Mouse (Mus musculus): ENCODE data around the gene Hist2h2ab.
A peak's percentile ranks its signal among the peaks of the same experiment; 100 is the strongest.

GRCm38 (mm10) chr3:96209242-96209641 lies 10.4 kb upstream of the Hist2h2ab start:
- TF ChIP-seq POLR2A (IDR thresholded peaks at IDR 0.05; ENCODE audit: low read depth, low read length) (no peak), POLR2AphosphoS2 (IDR thresholded peaks at IDR 0.05; ENCODE audit: low read depth, low read length) (no peak), ZMIZ1 (IDR thresholded peaks at IDR 0.05; ENCODE audit: low read depth, low read length) (no peak), E2F4 (IDR thresholded peaks at IDR 0.05; ENCODE audit: insufficient replicate concordance, low read depth, low read length) (no peak), ZC3H11A (IDR thresholded peaks at IDR 0.05; ENCODE audit: low read depth, low read length) (no peak), USF2 (conservative IDR thresholded peaks at IDR 0.05; ENCODE audit: low read depth, low read length) (no peak), USF1 (IDR thresholded peaks at IDR 0.05; ENCODE audit: low read depth, low read length) (no peak), ELF1 (IDR thresholded peaks at IDR 0.05; ENCODE audit: low read depth, low read length) (no peak), ZKSCAN1 (IDR thresholded peaks at IDR 0.05; ENCODE audit: borderline replicate concordance, low read depth, low read length) (no peak), MAX (IDR thresholded peaks at IDR 0.05; ENCODE audit: low read length) (no peak), CTCF (conservative IDR thresholded peaks at IDR 0.05 in 1 of 2, IDR thresholded peaks at IDR 0.05 in 1 of 2; ENCODE audit: low read depth in 2 of 2, low read length in 2 of 2) (peak in 1 of 2 experiments; percentile 24; a peak in 1 of 4 replicates), TBP (conservative IDR thresholded peaks at IDR 0.05; ENCODE audit: low read depth, low read length) (no peak)

All from CH12.LX (cell line).